Mouse (Mus musculus) c-Kit-positive CD71-negative TER-119-negative erythroid progenitor cells, embryonic 14.5 days (primary cell): ENCODE measurements at regions not wholly inside any gene's neighbourhood (a gene's known extent, or its start where the extent isn't known, plus 50 kb on each side); places are given as distances from the start of the nearest gene placed in this dataset.

ENCODE experiments used
- DNase-seq: peaks from one replicate; pipeline ENCODE4 v3.0.0-alpha.2; 2013; ENCODE audit warnings: low read depth

DNA sequence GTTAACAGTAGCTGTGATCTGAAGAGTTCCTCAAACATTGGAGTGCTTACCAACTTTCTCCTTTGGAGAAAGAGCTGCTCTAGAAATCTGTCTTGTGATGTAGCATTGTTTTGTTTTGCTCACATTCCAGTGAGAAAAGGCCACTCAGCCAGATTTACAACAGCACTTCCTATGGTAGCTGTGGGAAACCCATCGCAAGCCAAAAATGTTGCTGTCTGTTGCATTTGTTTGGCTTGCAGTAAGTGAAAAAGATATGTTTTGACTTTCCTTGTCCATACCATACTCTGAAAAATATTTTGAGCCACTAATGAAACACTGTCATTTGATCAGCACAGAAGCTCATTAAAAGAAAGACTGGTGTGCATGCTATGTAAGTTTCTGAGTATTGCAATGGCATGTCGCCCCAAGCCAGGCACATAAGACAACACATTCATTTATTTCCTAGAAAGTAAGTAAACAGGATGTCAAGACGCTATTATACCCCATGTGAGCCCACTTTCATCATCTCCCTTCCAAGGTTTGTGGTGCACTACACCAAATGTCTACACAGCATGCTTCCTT lies 66.2 kb downstream of the Car2 start:
- no peak for DNase-seq

- no peak for DNase-seq
These were observed 66.9 kb downstream of the Car2 start for GRCm38 (mm10) chr3:14952951-14953350.

- no peak for DNase-seq
These were observed 71.4 kb downstream of the Car2 start for GRCm38 (mm10) chr3:14957481-14957880.

DNA sequence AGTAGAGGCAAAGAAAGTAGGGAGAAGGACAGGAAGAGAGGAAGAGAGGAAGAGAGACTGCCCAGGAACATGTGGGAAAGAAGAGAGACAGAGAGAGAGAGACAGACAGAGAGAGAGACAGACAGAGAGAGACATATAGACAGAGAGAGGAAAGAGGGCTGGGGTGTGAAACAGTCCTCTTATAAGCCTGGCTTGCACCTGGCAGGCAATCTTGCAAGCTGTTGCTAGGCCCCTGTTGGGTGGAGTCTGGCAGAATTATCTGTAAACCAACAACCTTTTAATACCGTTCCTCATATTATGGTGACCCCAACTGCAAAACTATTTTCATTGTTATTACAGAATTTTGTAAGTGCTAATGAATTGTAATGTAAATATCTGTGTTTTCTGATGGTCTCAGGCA lies 72.2 kb downstream of the Car2 start:
- no peak for DNase-seq

GRCm38 (mm10) chr3:14959586-14959985 lies 73.5 kb downstream of the Car2 start:
- no peak for DNase-seq

DNA sequence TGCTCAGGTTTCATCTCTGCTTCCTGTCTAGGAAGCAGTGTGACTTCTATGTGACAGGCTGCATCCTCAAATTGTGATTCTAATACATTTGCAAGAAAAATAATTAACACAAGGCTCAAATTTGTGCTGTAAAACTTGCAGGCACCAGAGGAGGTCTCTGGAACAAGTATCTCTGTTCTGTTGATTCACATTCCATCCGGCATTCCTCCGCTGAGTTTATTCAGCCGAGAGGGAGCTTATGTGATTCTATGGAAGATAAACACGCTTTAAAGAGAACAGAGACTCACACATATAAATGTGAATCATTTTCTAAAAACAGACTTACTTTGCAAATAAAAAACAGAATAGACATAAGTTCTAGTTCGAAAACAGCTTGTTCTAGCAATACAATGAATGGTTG lies 78.7 kb downstream of the Car2 start:
- no peak for DNase-seq

DNA sequence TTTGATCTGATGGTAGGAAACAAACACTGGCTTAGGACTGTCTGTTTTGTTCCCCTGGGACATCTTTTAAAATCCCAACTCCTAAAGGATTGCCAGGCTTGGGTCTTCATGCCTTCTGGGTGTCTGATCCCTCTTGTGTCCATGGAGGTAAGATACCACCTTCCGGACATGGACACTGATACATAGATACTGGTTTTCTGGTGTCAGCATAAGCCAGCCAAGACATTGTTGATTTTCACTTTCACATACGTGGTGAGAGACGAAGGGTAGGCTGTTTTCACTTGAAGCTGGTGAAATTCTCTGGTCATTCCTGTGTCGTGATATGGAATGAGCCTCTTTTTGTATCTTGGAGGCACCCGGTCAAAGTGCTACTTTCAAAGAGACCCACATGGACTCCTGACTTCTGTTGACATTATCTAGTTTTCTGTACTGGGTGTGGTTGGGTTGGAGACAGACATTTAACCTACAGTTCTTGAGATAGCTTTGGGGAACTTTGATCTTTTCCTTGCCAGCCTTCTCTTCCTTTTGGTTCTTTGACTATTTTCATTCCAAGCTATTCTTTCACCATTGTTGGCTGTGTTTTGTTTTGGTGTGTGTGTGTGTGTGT lies 79.5 kb downstream of the Car2 start:
- DNase-seq = no peak

DNA sequence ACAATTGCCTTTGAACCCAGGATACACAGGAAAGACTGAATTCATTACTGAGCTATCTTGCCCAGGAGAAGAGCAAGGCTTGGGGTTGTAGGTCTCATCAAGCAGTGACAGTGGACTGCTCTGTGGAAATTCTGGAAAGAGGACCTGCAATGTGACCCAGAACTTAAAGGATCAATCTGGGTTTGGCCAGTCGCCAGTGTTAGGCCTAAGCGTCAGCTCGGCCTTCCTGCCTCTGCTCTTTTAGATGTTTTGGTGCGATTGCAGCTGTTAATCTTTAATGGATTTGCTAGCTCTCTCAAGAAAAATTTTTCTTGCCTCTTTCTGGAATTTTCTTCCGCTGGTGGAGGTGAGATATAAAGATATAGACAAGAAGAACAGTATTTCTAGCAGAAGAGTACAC lies 81.2 kb downstream of the Car2 start:
- DNase-seq = no peak

DNA sequence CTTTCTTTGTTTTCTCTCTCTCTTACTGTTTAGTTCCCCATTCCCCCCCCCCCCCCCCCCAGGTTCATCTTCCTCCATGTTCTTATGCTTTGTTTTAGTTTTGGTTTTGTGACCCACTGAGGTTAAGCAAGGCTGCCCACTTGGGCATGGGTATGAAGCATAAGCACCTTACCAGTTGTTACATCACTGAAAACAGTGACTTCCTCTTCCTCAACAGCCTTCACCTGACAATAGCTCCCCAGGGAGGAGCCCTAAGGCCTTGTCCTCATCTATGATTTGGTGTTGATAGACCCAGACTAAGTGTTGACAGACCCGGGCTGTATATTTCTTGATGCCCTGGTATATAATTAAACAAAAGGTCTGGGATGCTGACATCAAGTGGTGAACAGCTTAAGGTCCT lies 82.3 kb downstream of the Car2 start:
- DNase-seq = no peak

GRCm38 (mm10) chr3:14969698-14970097 lies 83.6 kb downstream of the Car2 start:
- no peak for DNase-seq

DNA sequence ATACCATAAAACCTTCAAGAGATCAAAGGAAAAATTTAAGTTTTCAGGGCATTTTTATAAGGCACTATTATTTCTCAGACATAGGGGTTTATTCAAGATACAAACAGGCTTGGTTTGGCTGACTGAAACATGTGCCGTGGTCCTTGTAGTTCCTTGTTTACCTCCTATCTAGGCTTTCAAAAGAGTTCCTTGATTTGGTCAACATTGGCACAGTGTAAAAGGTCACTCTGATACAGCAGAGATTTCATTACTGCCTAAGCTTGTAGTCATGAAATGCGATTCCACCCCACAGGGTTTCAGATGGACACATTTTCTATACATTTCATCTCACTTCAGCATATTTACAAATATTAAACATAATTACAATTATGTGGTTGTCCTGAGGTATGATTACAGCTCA lies 85.6 kb downstream of the Car2 start:
- no peak for DNase-seq

- DNase-seq = no peak
These were observed 88.7 kb downstream of the Car2 start for GRCm38 (mm10) chr3:14974758-14975157.

GRCm38 (mm10) chr3:14975203-14975602 lies 89.1 kb downstream of the Car2 start:
- no peak for DNase-seq

GRCm38 (mm10) chr3:14979116-14979613 lies 93.1 kb downstream of the Car2 start:
- DNase-seq = no peak

DNA sequence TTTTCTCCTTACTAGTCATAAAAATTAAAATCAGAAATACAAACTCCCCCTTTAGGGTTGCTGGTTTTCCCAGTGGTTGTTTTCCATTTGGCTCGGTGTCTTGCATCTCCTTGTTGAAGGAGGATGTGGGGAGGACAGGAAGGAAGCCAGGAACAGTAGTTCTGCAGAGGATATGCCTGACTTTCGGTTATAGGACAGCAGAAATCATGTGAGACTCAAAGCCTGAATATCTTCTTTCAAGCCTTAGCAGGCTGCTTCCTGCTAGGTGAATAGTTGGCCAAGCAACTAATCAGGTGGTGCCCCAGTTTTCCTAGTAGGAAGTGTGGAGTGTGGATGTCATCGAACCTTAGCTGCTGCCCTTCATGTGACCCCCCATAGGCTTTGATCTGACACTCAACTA lies 103.6 kb downstream of the Car2 start:
- no peak for DNase-seq

DNA sequence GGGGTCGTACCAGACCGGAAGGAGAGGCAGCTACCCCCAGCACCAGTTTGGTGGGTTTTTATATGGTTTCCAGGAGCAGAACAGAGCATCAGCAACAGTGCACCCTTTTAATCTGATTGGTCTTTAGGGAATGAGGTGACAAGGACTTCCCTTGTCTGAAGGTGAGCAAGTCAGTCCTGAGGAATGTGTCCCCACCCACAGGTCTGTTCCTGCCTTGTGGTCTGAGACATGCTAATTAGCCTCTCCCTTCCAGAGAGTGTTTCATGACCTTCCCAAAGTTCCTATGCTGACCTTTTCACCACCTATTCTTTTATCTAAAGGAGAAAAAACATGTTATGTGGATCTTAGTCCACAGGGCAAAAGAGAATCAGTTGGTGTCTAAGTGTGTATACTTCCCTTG lies 107.9 kb downstream of the Car2 start:
- no peak for DNase-seq

DNA sequence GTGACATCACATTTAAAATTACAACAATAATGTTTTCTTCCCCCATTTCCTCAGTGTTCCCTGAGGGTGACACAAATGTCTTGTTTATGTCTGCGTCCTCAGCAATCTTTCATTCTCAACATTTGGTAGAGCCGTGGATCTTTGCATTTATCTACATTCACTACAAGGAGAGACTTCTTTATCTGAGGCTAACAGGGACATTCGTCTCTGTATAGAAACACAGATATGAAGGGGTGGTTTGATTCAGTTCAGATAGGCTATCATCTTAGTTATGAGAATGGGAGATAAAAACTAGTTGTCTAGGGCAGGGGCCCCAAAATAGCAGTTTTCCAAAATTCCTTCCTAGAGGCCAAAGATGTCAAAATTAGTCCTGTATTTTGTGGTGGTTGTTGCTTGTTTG lies 111.2 kb downstream of the Car2 start:
- DNase-seq = no peak

- no peak for DNase-seq
These were observed 112.4 kb downstream of the Car2 start for GRCm38 (mm10) chr3:14998521-14998920.

- DNase-seq = no peak
These were observed 113.3 kb downstream of the Car2 start for GRCm38 (mm10) chr3:14999411-14999810.

DNA sequence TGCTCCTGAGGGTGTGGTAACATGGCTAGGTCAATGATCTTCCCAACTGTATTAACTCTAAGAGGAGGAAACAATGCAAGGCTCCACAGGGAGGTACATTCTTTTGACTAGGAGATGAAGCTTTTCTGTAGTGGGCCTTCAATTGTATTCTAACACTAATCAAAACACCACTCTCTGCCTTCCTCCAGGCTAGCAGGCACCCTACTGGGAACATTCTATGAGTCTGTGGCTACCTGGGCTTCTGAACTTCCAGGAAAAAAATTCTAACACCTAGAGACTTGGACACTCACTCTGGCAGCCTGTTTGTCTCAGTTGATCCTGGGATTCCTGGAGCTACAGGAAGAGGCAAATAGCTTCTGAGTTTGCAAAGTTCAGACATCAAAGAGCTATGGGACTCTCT lies 113.8 kb downstream of the Car2 start:
- no peak for DNase-seq

DNA sequence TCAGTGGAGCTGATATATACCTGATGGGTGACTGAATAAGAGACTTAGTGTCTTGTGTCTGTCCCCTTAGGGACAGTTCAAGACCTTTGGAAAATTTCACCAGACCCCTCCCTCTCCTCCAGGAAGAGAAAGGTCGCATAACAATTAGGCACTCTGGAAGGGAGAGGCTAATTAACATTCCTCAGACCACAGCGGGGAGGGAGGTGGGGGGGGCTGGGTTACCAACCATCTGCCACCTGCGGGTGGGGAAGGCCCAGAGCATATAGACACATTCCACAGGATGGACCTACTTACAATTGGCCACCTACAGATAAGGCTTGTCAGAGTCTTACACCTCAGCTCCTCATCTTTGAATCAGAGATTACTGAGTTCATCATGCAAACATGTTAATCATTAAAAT lies 114.6 kb downstream of the Car2 start:
- DNase-seq = no peak

GRCm38 (mm10) chr3:15007821-15008220 lies 121.7 kb downstream of the Car2 start:
- no peak for DNase-seq

- no peak for DNase-seq
These were observed 122.4 kb downstream of the Car2 start for GRCm38 (mm10) chr3:15008501-15008900.

DNA sequence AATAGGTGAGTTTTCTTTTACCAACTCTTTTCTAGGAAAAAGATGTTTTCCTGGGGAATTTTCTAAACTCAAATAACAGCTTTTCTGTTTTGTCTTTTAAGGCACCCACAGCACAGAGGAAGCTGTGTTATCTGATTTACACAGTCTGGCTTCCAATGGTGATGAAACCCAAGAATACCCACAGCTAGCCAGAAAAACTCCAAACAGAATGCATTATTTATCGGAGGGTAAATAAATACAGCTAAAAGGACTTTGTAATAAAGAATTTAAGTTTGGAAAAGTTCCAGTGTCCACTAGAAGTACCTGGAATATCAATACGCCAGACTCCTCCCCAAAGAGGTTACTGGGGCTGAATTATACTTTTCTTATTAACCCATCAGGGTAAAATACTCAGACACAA lies 123.7 kb downstream of the Car2 start:
- no peak for DNase-seq
